Mouse (Mus musculus): ENCODE results near the gene Ccnt2. TPM values are rescaled to one million over a fixed set of nuclear protein-coding genes. Genes with fewer than 3 reads are reported as not detected.

Gene Ccnt2
- polyA plus RNA-seq, 1 experiment = 49.0 TPM

- TF ChIP-seq POLR2A (IDR thresholded peaks at IDR 0.05; ENCODE audit: low read depth, low read length) (no peak), CTCF (IDR thresholded peaks at IDR 0.05; ENCODE audit: borderline replicate concordance, insufficient read depth, low read length) (no peak)
- peaks cover 10% of the 10 kb centered on the region for H3K4me1 ChIP-seq (ENCODE audit: control insufficient read depth, insufficient read depth, low read length)
- no peak overlapping the region for H3K27ac ChIP-seq (ENCODE audit: insufficient read depth, low read length)
- no peak overlapping the region for H3K4me3 ChIP-seq (ENCODE audit: insufficient read depth, low read length)
These were observed 11.9 kb downstream of the Ccnt2 start for GRCm38 (mm10) chr1:127785882-127786281.

- H3K4me1 ChIP-seq (ENCODE audit: control insufficient read depth, insufficient read depth, low read length) = peaks cover under 1% of the 10 kb centered on the region; the same call in 1 of the 2 replicates
- no peak overlapping the region for H3K27ac ChIP-seq (ENCODE audit: insufficient read depth, low read length)
- TF ChIP-seq POLR2A (IDR thresholded peaks at IDR 0.05; ENCODE audit: low read depth, low read length) (no peak), CTCF (IDR thresholded peaks at IDR 0.05; ENCODE audit: borderline replicate concordance, insufficient read depth, low read length) (no peak)
- no peak overlapping the region for H3K4me3 ChIP-seq (ENCODE audit: insufficient read depth, low read length)
These were observed 15.0 kb downstream of the Ccnt2 start for GRCm38 (mm10) chr1:127788943-127789342.

- Histone ChIP-seq H3K27ac (ENCODE audit: insufficient read depth, low read length) (no peak overlapping the region), H3K4me3 (ENCODE audit: insufficient read depth, low read length) (no peak overlapping the region)
- TF ChIP-seq POLR2A (IDR thresholded peaks at IDR 0.05; ENCODE audit: low read depth, low read length) (no peak), CTCF (IDR thresholded peaks at IDR 0.05; ENCODE audit: borderline replicate concordance, insufficient read depth, low read length) (no peak)
These were observed 19.5 kb downstream of the Ccnt2 start for GRCm38 (mm10) chr1:127793459-127793858.

GRCm38 (mm10) chr1:127795087-127795769 lies 21.3 kb downstream of the Ccnt2 start:
- no peaks in the 10 kb centered on the region for H3K4me1 ChIP-seq (ENCODE audit: control insufficient read depth, insufficient read depth, low read length)
- no peak overlapping the region; the same call in 1 of the 2 replicates for H3K27ac ChIP-seq (ENCODE audit: insufficient read depth, low read length)
- no peak overlapping the region for H3K4me3 ChIP-seq (ENCODE audit: insufficient read depth, low read length)
- TF ChIP-seq POLR2A (IDR thresholded peaks at IDR 0.05; ENCODE audit: low read depth, low read length) (no peak), CTCF (IDR thresholded peaks at IDR 0.05; ENCODE audit: borderline replicate concordance, insufficient read depth, low read length) (no peak)

More at GRCm38 (mm10) chr1:127793459-127793858, 19.5 kb downstream of the Ccnt2 start:
- no peaks in the 10 kb centered on the region for H3K4me1 ChIP-seq (ENCODE audit: control insufficient read depth, insufficient read depth, low read length)

GRCm38 (mm10) chr1:127796341-127796740 lies 22.4 kb downstream of the Ccnt2 start:
- no peak for TF ChIP-seq CTCF (IDR thresholded peaks at IDR 0.05; ENCODE audit: borderline replicate concordance, insufficient read depth, low read length)
- no peak for TF ChIP-seq POLR2A (IDR thresholded peaks at IDR 0.05; ENCODE audit: low read depth, low read length)
- no peak overlapping the region for H3K4me3 ChIP-seq (ENCODE audit: insufficient read depth, low read length)
- no peak overlapping the region for H3K27ac ChIP-seq (ENCODE audit: insufficient read depth, low read length)

GRCm38 (mm10) chr1:127796752-127797151 lies 22.8 kb downstream of the Ccnt2 start:
- Histone ChIP-seq H3K4me3 (ENCODE audit: insufficient read depth, low read length) (no peak overlapping the region), H3K27ac (ENCODE audit: insufficient read depth, low read length) (no peak overlapping the region), H3K4me1 (ENCODE audit: control insufficient read depth, insufficient read depth, low read length) (no peaks in the 10 kb centered on the region)
- TF ChIP-seq POLR2A (IDR thresholded peaks at IDR 0.05; ENCODE audit: low read depth, low read length) = no peak
- no peak for TF ChIP-seq CTCF (IDR thresholded peaks at IDR 0.05; ENCODE audit: borderline replicate concordance, insufficient read depth, low read length)

More at GRCm38 (mm10) chr1:127796341-127796740, 22.4 kb downstream of the Ccnt2 start:
- H3K4me1 ChIP-seq (ENCODE audit: control insufficient read depth, insufficient read depth, low read length) = no peaks in the 10 kb centered on the region

GRCm38 (mm10) chr1:127802916-127803315 lies 29.0 kb downstream of the Ccnt2 start:
- no peak overlapping the region for H3K27ac ChIP-seq (ENCODE audit: insufficient read depth, low read length)
- no peak overlapping the region for H3K4me3 ChIP-seq (ENCODE audit: insufficient read depth, low read length)
- no peaks in the 10 kb centered on the region for H3K4me1 ChIP-seq (ENCODE audit: control insufficient read depth, insufficient read depth, low read length)
- no peak for TF ChIP-seq CTCF (IDR thresholded peaks at IDR 0.05; ENCODE audit: borderline replicate concordance, insufficient read depth, low read length)
- TF ChIP-seq POLR2A (IDR thresholded peaks at IDR 0.05; ENCODE audit: low read depth, low read length) = no peak

GRCm38 (mm10) chr1:127808671-127809070 lies 34.7 kb downstream of the Ccnt2 start:
- TF ChIP-seq CTCF (IDR thresholded peaks at IDR 0.05; ENCODE audit: borderline replicate concordance, insufficient read depth, low read length) (no peak), POLR2A (IDR thresholded peaks at IDR 0.05; ENCODE audit: low read depth, low read length) (no peak)
- Histone ChIP-seq H3K27ac (ENCODE audit: insufficient read depth, low read length) (no peak overlapping the region), H3K4me3 (ENCODE audit: insufficient read depth, low read length) (no peak overlapping the region), H3K4me1 (ENCODE audit: control insufficient read depth, insufficient read depth, low read length) (no peaks in the 10 kb centered on the region)

- Histone ChIP-seq H3K4me3 (ENCODE audit: insufficient read depth, low read length) (no peak overlapping the region), H3K4me1 (ENCODE audit: control insufficient read depth, insufficient read depth, low read length) (no peaks in the 10 kb centered on the region; the same call in 1 of the 2 replicates), H3K27ac (ENCODE audit: insufficient read depth, low read length) (no peak overlapping the region)
- TF ChIP-seq CTCF (IDR thresholded peaks at IDR 0.05; ENCODE audit: borderline replicate concordance, insufficient read depth, low read length) (no peak), POLR2A (IDR thresholded peaks at IDR 0.05; ENCODE audit: low read depth, low read length) (no peak)
These were observed 39.0 kb downstream of the Ccnt2 start for GRCm38 (mm10) chr1:127812929-127813328.

GRCm38 (mm10) chr1:127816381-127816780 lies 42.4 kb downstream of the Ccnt2 start:
- H3K27ac ChIP-seq (ENCODE audit: insufficient read depth, low read length) = no peak overlapping the region
- TF ChIP-seq POLR2A (IDR thresholded peaks at IDR 0.05; ENCODE audit: low read depth, low read length) = no peak
- TF ChIP-seq CTCF (IDR thresholded peaks at IDR 0.05; ENCODE audit: borderline replicate concordance, insufficient read depth, low read length) = no peak
- no peak overlapping the region for H3K4me3 ChIP-seq (ENCODE audit: insufficient read depth, low read length)
- no peaks in the 10 kb centered on the region; the same call in 1 of the 2 replicates for H3K4me1 ChIP-seq (ENCODE audit: control insufficient read depth, insufficient read depth, low read length)
